Mouse (Mus musculus): ENCODE data around the gene Sync. TPM values are rescaled to one million over a fixed set of nuclear protein-coding genes. Genes with fewer than 3 reads are reported as not detected.

The Sync gene
- polyA plus RNA-seq (2016; fragmentation: Nextera tagmentation; extraction: Ambion mirVana), result 0.41 and 0.50 TPM in 2 replicates

GRCm38 (mm10) chr4:129287472-129287981 is at the start of gene Sync:
TSS of gene Sync (plus strand) at chr4:129287617.
- H3K27ac ChIP-seq, result peak within 1 kb of the TSS; percentile 54
- H3K36me3 ChIP-seq (replicated peaks), result no peaks in the 10 kb centered on the region
- peaks cover 46% of the 10 kb centered on the region for H3K27me3 ChIP-seq (ENCODE audit: poor library complexity, severe bottlenecking)
- H3K4me1 ChIP-seq, result peaks cover 21% of the 10 kb centered on the region
- under 1% methylated on average over 51 of the region's 53 CpGs for WGBS
- DNase-seq (ENCODE audit: extremely low spot score, low spot score), result no peak
- H3K9me3 ChIP-seq, result 0 out of 2 replicates have a peak, but pooled peaks cover 3% of the 10 kb centered on the region
- H3K4me3 ChIP-seq, result peak within 1 kb of the TSS; percentile 66

- Histone ChIP-seq H3K4me1 (peaks cover 69% of the 10 kb centered on the region), H3K9me3 (no peaks in the 10 kb centered on the region), H3K36me3 (replicated peaks) (no peaks in the 10 kb centered on the region), H3K27ac (peak overlapping the region; percentile 88), H3K27me3 (ENCODE audit: poor library complexity, severe bottlenecking) (peaks cover 44% of the 10 kb centered on the region), H3K4me3 (peak overlapping the region; percentile 91)
- 4% methylated on average over 21 of the region's 21 CpGs for WGBS
- peak; percentile 60 for DNase-seq (ENCODE audit: extremely low spot score, low spot score)
Observed at GRCm38 (mm10) chr4:129237843-129238441, 49.5 kb upstream of the Sync start.

- Histone ChIP-seq H3K36me3 (replicated peaks) (no peaks in the 10 kb centered on the region), H3K4me1 (peaks cover 68% of the 10 kb centered on the region), H3K4me3 (peak overlapping the region; percentile 91), H3K27ac (peak overlapping the region; percentile 88), H3K27me3 (ENCODE audit: poor library complexity, severe bottlenecking) (peaks cover 44% of the 10 kb centered on the region), H3K9me3 (no peaks in the 10 kb centered on the region)
- peak; percentile 56 for DNase-seq (ENCODE audit: extremely low spot score, low spot score)
- WGBS, result under 1% methylated on average over 23 of the region's 23 CpGs
Observed at GRCm38 (mm10) chr4:129238579-129239016, 48.8 kb upstream of the Sync start.

DNA sequence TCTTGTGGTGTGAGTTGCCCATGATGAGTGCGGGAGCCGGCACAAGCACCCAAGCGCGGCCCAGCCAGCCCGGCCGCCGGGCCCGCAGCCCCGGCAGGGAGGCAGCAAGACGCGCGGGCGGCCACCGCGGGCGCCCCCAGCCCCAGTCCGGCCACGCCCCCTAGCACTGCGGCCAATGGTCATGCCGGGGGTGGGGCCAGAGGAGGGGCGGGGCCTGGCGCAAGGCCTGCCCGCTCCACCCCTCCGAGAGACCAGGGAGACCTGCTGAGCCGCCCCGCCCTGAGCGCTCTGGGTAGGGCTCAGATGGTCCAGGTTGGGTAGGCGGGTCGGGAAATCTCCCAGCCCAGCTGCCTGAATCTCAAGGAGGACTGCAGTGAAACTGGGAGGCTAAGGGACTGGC is 48.3 kb upstream of the Sync start:
- peak; percentile 83 for DNase-seq (ENCODE audit: extremely low spot score, low spot score)
- under 1% methylated on average over 28 of the region's 29 CpGs for WGBS
- Histone ChIP-seq H3K27me3 (ENCODE audit: poor library complexity, severe bottlenecking) (peaks cover 44% of the 10 kb centered on the region), H3K9me3 (no peaks in the 10 kb centered on the region), H3K4me3 (peak overlapping the region; percentile 91), H3K27ac (peak overlapping the region; percentile 88), H3K4me1 (peaks cover 68% of the 10 kb centered on the region), H3K36me3 (replicated peaks) (no peaks in the 10 kb centered on the region)

DNA sequence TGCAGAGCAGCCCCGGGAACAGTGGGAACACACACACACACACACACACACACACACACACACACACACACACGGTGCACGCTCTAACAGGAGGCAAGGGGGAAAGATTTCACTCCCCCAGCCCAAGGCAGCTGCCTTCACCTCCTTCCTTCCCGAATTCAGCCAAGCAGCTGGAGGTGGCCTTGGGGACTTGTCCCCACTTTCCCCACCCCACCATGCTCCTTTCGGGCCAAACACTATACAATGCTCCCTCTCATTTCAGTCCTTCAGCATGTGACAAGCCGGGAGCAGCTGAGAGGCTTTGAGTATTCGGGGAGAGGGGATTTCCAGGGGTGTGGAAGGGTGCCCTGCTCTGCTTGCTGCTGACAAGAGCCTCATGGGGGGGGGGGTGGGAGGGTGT is 45.5 kb upstream of the Sync start:
- Histone ChIP-seq H3K36me3 (replicated peaks) (no peaks in the 10 kb centered on the region), H3K4me1 (peaks cover 68% of the 10 kb centered on the region), H3K27ac (peak overlapping the region; percentile 82), H3K4me3 (no peak overlapping the region), H3K9me3 (no peaks in the 10 kb centered on the region), H3K27me3 (ENCODE audit: poor library complexity, severe bottlenecking) (peaks cover 67% of the 10 kb centered on the region)
- 31% methylated on average over 7 of the region's 7 CpGs for WGBS
- DNase-seq (ENCODE audit: extremely low spot score, low spot score), result no peak

DNA sequence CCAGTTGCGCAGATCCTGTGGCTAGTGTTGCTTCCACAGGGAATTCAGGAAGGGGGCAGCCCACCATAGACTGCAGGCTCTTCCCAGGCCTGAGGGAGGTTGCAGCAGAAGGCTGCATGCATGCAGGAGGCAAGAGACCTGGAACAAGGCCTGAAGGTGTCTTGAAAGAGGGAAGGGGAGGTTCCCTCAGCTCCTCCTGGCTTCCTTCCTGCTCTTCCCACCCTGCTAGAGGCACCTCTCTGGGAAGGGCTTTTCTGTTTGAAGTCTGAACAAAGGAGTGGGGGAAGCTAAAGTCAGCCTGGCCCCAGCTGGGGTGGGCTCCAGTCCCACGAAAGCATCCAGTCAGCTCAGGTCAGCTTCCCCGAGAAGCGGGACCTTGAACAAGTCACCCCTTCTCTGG is 45.1 kb upstream of the Sync start:
- Histone ChIP-seq H3K4me1 (peaks cover 68% of the 10 kb centered on the region), H3K27me3 (ENCODE audit: poor library complexity, severe bottlenecking) (peaks cover 67% of the 10 kb centered on the region), H3K27ac (peak overlapping the region; percentile 82), H3K4me3 (peak overlapping the region; percentile 13; the same call in 1 of the 2 replicates), H3K36me3 (replicated peaks) (no peaks in the 10 kb centered on the region), H3K9me3 (no peaks in the 10 kb centered on the region)
- WGBS, result 38% methylated on average over 4 of the region's 4 CpGs
- no peak for DNase-seq (ENCODE audit: extremely low spot score, low spot score)

GRCm38 (mm10) chr4:129242761-129243160 is 44.7 kb upstream of the Sync start:
- WGBS, result 18% methylated on average over 4 of the region's 4 CpGs
- DNase-seq (ENCODE audit: extremely low spot score, low spot score), result no peak
- no peaks in the 10 kb centered on the region for H3K9me3 ChIP-seq
- no peaks in the 10 kb centered on the region for H3K36me3 ChIP-seq (replicated peaks)
- peak overlapping the region; percentile 82 for H3K27ac ChIP-seq
- peak overlapping the region; percentile 13; the same call in 1 of the 2 replicates for H3K4me3 ChIP-seq
- H3K4me1 ChIP-seq, result peaks cover 68% of the 10 kb centered on the region
- peaks cover 67% of the 10 kb centered on the region for H3K27me3 ChIP-seq (ENCODE audit: poor library complexity, severe bottlenecking)

- H3K27ac ChIP-seq, result no peak overlapping the region
- DNase-seq (ENCODE audit: extremely low spot score, low spot score), result no peak
- H3K4me3 ChIP-seq, result no peak overlapping the region
- H3K36me3 ChIP-seq (replicated peaks), result no peaks in the 10 kb centered on the region
- H3K9me3 ChIP-seq, result no peaks in the 10 kb centered on the region
- H3K4me1 ChIP-seq, result peaks cover 68% of the 10 kb centered on the region
- H3K27me3 ChIP-seq (ENCODE audit: poor library complexity, severe bottlenecking), result peaks cover 83% of the 10 kb centered on the region
- WGBS, result 72% methylated on average over 4 of the region's 4 CpGs
Observed at GRCm38 (mm10) chr4:129244802-129245201, 42.6 kb upstream of the Sync start.

DNA sequence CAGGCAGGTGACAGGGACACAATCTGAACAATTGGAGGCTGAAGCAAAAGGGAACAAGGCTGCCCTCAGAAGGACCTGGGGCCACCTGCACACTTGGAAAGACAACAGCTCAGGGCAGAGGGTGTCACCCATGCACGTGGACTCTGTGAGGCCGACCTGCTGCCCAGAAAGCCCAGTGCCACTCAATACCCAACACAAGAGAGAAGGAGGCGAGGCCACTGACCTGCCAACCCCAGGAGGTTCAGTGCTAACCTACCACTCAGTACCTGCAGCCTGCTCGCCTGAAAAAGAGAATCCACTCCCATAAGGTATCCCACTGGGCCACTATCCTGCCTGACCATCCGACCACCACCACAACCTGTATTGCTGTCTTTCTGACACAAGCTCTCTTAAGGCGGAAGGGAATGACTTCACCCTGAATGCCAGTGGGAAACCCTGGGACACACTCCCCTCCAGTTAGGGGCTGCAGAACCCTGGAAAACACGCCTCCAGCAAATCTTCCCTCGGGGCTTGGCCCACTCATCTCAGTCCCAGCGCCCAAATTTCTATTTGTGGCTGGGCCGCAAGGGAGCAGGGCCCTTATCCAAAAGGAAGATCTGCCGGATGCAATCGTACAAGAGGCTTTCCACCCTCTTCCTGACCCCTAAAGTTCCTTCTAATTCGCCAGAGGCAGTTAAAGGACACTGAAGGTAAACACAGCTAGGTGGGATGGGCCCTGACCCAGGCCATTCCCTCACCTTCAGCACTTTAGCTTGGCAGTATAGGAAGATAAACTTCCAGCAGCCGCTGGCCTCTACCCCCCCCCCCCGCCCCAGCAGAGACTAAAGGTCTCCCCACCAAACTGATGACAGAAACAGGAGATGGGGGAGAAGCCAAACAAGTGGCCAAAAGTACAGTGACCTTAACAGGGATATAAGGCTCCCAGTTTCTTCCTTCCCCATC is 40.8 kb upstream of the Sync start:
- no peaks in the 10 kb centered on the region for H3K9me3 ChIP-seq
- H3K4me3 ChIP-seq, result peak overlapping the region; percentile 6; the same call in 1 of the 2 replicates
- peaks cover 80% of the 10 kb centered on the region for H3K4me1 ChIP-seq
- H3K27ac ChIP-seq, result no peak overlapping the region
- H3K27me3 ChIP-seq (ENCODE audit: poor library complexity, severe bottlenecking), result peaks cover 84% of the 10 kb centered on the region
- no peak for DNase-seq (ENCODE audit: extremely low spot score, low spot score)
- no peaks in the 10 kb centered on the region for H3K36me3 ChIP-seq (replicated peaks)
- WGBS, result 33% methylated on average over 15 of the region's 15 CpGs

- 9% methylated on average over 24 of the region's 24 CpGs for WGBS
- Histone ChIP-seq H3K4me3 (peak overlapping the region; percentile 64), H3K9me3 (no peaks in the 10 kb centered on the region), H3K27me3 (ENCODE audit: poor library complexity, severe bottlenecking) (peaks cover 83% of the 10 kb centered on the region), H3K36me3 (replicated peaks) (no peaks in the 10 kb centered on the region), H3K4me1 (peaks cover 76% of the 10 kb centered on the region), H3K27ac (peak overlapping the region; percentile 79)
- DNase-seq (ENCODE audit: extremely low spot score, low spot score), result no peak
Observed at GRCm38 (mm10) chr4:129247381-129248242, 39.8 kb upstream of the Sync start.

GRCm38 (mm10) chr4:129248243-129248767 is 39.1 kb upstream of the Sync start:
- H3K27ac ChIP-seq, result peak overlapping the region; percentile 79
- DNase-seq (ENCODE audit: extremely low spot score, low spot score), result no peak
- no peaks in the 10 kb centered on the region for H3K36me3 ChIP-seq (replicated peaks)
- H3K4me1 ChIP-seq, result peaks cover 70% of the 10 kb centered on the region
- peak overlapping the region; percentile 64 for H3K4me3 ChIP-seq
- no peaks in the 10 kb centered on the region for H3K9me3 ChIP-seq
- peaks cover 89% of the 10 kb centered on the region for H3K27me3 ChIP-seq (ENCODE audit: poor library complexity, severe bottlenecking)
- WGBS, result under 1% methylated on average over 53 of the region's 74 CpGs

DNA sequence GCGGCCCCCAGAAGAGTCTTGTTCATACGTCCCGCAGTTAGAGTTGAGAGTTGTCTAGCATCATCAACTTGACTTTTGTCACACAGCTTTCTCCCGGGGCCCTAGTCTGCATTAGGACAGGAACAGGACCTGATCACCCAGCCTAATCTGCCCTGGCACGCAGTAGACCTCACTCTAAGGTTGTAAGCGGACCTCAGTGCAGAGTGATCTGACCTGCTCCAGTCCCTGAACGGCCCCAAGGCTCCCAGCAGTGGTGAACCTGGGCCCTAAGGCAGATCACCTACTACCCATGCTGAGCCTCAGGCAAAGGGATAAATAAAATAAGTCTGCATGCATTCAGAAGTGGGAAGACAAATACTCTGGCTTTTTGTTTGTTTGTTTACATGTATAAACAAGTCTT is 38.1 kb upstream of the Sync start:
- H3K27ac ChIP-seq, result no peak overlapping the region
- peaks cover 87% of the 10 kb centered on the region for H3K27me3 ChIP-seq (ENCODE audit: poor library complexity, severe bottlenecking)
- no peaks in the 10 kb centered on the region for H3K9me3 ChIP-seq
- DNase-seq (ENCODE audit: extremely low spot score, low spot score), result no peak
- no peaks in the 10 kb centered on the region for H3K36me3 ChIP-seq (replicated peaks)
- 11% methylated on average over 7 of the region's 7 CpGs for WGBS
- H3K4me1 ChIP-seq, result peaks cover 70% of the 10 kb centered on the region
- no peak overlapping the region for H3K4me3 ChIP-seq

Data from forebrain, embryonic 10.5 days (tissue).